Mouse (Mus musculus): Measurements from ENCODE around the gene Cyb5d1. TPM values are rescaled to one million over a fixed set of nuclear protein-coding genes. Genes with fewer than 3 reads are reported as not detected.
A peak's percentile ranks its signal among the peaks of the same experiment; 100 is the strongest.

The Cyb5d1 gene
- total RNA-seq, 1 experiment from 2014 or later = 69.7 TPM

- ATAC-seq (replicated peaks in 1 of 2; ENCODE audit: insufficient read depth in 1 of 2, low FRiP score in 2 of 2, low TSS enrichment in 1 of 2, low read depth in 1 of 2, poor library complexity in 2 of 2, severe bottlenecking in 2 of 2) = no peak
Measured at GRCm38 (mm10) chr11:69407724-69408004, 12.2 kb upstream of the Cyb5d1 start.

GRCm38 (mm10) chr11:69406867-69407723, 11.7 kb upstream of the Cyb5d1 start:
- no peak for ATAC-seq (replicated peaks in 1 of 2; ENCODE audit: insufficient read depth in 1 of 2, low FRiP score in 2 of 2, low TSS enrichment in 1 of 2, low read depth in 1 of 2, poor library complexity in 2 of 2, severe bottlenecking in 2 of 2)

DNA sequence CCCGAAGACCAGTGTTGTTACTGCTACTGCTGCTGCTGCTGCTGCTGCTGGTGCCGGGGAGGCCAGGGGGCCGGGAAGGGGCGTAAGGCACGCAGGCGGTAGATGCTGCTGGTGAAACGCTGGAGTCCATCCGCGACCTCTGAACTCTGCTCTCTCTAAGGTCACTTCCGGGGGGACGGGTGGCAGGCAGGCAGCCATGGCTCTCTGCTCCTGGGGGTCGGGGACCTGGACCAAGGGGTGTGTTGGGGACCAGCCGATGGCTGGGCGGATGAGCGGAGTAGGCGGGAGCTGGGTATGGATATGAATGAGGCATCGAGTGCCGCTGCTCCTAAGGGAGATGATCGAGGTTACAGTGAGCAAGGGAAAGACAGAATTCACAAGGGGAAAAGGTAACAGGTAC, 10.9 kb upstream of the Cyb5d1 start:
- ATAC-seq (replicated peaks in 1 of 2; ENCODE audit: insufficient read depth in 1 of 2, low FRiP score in 2 of 2, low TSS enrichment in 1 of 2, low read depth in 1 of 2, poor library complexity in 2 of 2, severe bottlenecking in 2 of 2) = no peak

DNA sequence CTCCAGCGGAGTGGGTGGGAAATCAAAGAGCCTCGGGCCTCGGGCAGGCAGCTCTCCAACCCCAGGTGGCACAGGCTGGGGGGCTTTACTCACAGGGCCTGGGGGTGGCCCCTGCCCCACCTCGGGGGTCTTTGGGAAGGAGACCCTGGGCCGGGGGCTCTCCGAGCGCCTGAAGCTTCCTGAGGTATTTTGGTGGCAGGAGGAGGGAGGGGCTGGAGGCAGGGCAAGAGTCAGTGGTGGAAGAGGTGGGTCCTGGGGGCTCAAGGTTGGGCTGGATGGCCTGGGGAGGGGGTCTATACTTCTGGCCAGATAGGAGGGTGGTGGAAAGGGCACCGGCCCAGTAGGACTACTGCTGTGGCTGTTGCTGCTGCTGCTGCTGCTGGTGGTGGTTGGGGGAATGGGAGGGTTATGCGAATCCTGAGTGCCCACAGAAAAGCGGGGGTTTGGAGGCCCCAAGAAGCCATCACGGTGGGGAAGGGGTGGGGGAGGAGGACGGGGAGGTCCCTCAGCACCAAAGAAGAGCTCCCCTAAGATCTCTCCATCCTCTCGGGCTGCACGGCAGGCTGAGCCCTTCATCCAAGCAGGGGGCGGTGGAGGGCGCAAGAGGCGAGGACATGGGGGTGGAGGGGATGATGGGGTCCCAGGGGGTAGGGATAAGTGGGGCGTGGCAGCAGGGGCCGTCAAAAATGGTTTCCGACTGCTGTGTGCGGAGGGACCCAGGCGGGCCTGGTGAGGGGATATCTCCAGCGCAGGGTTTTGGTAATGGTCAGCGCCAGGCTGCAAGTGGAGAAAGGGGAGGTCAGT, 10.2 kb upstream of the Cyb5d1 start:
- ATAC-seq (replicated peaks in 1 of 2; ENCODE audit: insufficient read depth in 1 of 2, low FRiP score in 2 of 2, low TSS enrichment in 1 of 2, low read depth in 1 of 2, poor library complexity in 2 of 2, severe bottlenecking in 2 of 2) = no peak

DNA sequence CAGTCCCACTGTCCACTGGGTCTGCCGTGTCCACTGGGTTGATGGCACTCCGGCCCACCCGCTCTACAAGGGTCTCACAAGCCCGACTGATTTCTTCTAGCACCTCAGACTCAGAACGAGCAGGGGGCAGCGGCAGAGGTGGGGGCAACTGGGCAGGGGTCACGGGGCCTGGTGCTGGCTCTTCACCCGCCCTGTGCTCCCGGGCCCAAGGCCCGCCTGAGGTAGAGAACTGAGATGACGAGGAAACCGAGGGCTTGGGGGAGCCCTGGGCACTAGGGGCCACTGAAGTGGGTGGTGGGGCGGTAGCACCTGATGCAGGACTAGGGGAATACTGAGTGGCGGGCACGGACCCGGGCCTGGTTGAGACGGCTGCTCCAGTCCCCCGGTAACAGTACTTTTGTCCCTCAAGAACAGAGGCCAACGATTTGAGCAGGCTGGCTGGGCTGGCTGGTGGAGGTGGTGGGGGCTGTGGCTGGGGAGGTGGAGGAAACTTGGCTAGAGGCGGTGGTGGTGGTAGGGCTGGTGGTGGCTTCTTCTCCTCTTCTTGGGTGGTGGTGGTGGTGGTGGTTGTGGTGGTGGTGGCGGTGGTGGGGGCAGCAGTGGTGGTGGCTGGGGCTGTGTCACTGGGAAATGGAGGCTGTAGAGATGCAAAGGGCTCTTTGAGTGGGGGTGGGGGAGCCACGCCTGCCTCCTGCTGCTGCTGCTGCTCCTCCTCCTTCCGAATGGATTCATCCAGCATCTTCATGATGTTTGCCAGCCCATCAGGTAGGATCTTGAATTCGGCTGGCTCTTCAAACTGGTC, 9.4 kb upstream of the Cyb5d1 start:
- ATAC-seq (replicated peaks in 1 of 2; ENCODE audit: insufficient read depth in 1 of 2, low FRiP score in 2 of 2, low TSS enrichment in 1 of 2, low read depth in 1 of 2, poor library complexity in 2 of 2, severe bottlenecking in 2 of 2) = no peak

DNA sequence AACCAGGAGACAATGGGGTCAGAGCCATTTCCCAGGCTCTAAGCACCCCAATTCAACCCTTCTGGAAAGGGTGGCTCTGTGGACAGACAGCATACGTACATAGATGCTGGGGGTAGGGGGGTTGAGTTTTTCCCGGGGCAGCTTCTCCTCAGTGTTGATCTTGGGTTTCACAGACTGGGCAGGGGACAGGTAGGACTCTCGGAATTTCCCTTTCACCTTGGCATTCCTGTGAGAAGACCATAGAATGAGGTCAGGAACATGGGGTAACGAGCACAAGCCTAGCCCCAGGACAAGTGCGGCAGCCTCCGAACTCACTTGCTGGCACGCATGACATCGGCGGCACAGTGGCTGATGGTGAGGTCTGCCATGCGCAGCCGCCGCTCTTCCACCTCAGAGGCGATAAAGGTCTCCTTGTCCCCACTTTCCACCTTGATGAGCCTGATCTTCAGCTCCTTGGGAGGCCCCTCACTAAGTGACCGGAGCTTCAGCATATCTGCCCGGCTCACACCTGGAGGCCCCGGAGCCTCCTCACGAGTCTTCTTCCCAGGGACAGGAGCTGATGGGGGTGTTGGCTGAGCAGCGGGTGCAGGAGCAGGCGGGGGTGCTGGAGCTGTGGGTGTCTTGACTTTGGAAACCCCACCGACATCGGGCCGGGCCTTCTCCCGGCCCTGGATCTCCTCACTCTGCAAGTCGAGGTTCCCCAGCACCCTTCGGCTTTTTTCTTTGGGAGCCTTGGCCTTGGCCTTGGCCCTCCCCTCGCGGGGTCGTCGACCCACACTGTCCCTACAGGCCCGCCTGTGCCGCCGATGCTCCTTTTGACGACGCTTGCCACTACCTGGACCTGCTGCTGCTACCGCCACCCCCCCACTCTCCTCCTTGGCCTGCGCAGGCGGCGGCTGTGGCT, 8.5 kb upstream of the Cyb5d1 start:
- ATAC-seq (replicated peaks in 1 of 2; ENCODE audit: insufficient read depth in 1 of 2, low FRiP score in 2 of 2, low TSS enrichment in 1 of 2, low read depth in 1 of 2, poor library complexity in 2 of 2, severe bottlenecking in 2 of 2) = no peak

GRCm38 (mm10) chr11:69401987-69402386, 6.6 kb upstream of the Cyb5d1 start:
- no peak for ATAC-seq (replicated peaks in 1 of 2; ENCODE audit: insufficient read depth in 1 of 2, low FRiP score in 2 of 2, low TSS enrichment in 1 of 2, low read depth in 1 of 2, poor library complexity in 2 of 2, severe bottlenecking in 2 of 2)

DNA sequence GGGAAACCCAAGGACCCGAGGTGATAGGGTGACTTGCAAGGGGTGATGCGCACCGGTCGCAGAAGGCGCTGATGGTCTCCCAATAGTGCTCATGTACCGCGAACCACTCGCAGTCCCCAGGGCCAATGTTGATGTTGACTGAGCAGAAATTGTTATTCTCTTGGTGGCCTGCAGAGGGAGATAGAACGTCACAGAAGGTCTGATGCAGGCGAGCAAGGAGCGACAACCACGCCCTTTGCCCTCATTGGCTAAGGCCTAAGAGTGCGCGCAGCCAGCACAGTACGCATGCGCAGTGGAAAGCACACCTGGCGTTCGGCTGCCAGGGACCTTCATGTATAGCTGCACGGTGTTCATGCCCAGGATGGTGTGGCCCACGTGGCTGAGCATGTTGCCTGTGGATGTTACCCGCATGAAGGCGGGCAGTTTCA, 5.8 kb upstream of the Cyb5d1 start:
- peak; percentile 76 to 87 for ATAC-seq (replicated peaks in 1 of 2; ENCODE audit: insufficient read depth in 1 of 2, low FRiP score in 2 of 2, low TSS enrichment in 1 of 2, low read depth in 1 of 2, poor library complexity in 2 of 2, severe bottlenecking in 2 of 2)

DNA sequence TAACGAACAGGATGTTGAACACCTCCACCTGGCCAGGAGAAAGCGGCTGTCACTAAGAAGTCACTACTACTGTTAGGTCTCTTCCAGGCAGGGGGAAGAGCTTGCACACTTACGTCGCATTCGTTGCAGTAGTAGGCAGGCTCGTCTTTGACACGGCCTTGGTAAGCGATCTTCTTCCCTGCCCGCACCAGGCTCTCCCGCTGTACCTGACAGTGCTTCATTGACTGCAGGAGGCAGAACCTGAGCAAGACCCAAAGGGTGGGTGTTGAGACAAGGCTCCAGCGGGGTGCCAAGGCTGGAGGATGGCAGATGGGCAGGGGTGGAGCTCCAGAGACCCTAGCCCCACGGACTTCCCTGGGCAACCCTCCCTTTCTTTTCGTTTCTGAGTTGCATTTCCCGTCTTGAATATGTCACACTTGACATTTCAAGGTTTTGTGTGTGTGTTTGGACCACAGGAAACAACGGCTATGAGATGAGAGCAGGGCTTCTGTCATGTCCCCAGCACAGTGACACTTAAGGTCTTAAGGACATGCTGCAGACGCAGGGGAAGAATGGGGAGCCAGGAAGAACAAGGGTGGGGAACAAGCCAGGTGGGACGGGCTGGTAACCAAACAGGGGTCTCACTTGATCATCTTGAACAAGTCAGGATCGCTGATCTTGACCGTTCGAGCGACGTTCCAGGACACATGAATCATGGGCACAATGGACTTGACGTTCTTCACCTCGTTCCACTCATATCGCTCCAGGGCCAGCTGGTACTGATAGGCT, 4.8 kb upstream of the Cyb5d1 start:
- ATAC-seq (replicated peaks in 1 of 2; ENCODE audit: insufficient read depth in 1 of 2, low FRiP score in 2 of 2, low TSS enrichment in 1 of 2, low read depth in 1 of 2, poor library complexity in 2 of 2, severe bottlenecking in 2 of 2) = no peak

- no peak for ATAC-seq (replicated peaks in 1 of 2; ENCODE audit: insufficient read depth in 1 of 2, low FRiP score in 2 of 2, low TSS enrichment in 1 of 2, low read depth in 1 of 2, poor library complexity in 2 of 2, severe bottlenecking in 2 of 2)
Measured at GRCm38 (mm10) chr11:69399201-69400082, 4.0 kb upstream of the Cyb5d1 start.

DNA sequence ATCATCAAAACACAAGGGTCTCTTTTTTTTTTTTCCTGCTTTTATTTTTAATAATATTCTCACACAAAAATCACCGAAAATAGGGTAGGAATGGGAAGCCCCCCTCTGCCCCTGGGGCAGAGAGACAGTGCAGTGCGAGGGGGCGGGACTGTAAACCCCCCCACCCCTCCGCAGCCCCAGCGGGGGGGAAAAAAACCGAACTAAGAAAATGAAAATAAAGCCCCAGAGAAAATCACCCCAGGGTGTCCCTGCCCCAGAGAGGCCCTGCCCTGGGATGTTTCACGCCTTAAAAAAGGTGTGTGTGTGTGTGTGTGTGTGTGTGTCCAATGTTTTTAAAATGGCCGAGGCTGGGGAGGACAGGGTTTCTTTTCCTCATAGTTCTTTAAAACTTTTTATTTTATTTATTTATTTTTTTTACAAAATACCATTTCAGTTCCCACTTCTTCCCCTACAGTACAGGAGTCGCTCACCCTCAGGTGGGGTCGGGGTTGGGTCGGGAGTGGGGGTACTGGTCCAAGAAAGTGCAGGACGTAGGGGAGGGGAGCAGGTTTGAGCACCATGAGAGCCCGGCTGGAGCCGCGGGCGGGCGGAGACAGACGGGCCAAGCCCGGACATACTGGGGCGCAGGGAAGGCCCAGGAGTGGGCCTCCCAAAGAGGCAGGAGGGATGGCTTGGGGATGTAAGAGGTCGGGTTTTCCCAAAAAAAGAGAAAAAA, 3.2 kb upstream of the Cyb5d1 start:
- no peak for ATAC-seq (replicated peaks in 1 of 2; ENCODE audit: insufficient read depth in 1 of 2, low FRiP score in 2 of 2, low TSS enrichment in 1 of 2, low read depth in 1 of 2, poor library complexity in 2 of 2, severe bottlenecking in 2 of 2)

DNA sequence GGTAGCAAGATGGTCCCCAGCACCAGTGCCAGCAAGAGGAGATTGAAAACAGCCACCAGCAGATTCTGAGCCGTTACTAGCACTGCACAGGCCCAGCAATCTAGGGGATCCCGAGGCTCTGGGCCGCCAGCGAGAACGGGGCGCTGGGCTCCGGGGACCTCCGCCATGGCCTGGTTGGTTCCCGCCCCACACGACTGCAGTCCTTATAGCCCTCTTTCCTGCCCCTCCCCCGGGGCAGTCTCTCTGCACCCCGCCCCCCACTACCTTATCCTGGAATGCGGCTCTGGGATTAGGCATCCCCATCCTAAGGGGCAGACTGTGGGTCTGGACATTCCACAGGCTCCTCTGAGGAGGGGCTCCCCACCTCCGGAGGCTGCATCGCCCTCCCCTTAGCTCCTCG, 2.6 kb upstream of the Cyb5d1 start, which contains the start of gene Tmem88:
TSS of gene Tmem88 (minus strand) at position 176 of the 400 bp plus-strand sequence.
- ATAC-seq (replicated peaks in 1 of 2; ENCODE audit: insufficient read depth in 1 of 2, low FRiP score in 2 of 2, low TSS enrichment in 1 of 2, low read depth in 1 of 2, poor library complexity in 2 of 2, severe bottlenecking in 2 of 2) = no peak

DNA sequence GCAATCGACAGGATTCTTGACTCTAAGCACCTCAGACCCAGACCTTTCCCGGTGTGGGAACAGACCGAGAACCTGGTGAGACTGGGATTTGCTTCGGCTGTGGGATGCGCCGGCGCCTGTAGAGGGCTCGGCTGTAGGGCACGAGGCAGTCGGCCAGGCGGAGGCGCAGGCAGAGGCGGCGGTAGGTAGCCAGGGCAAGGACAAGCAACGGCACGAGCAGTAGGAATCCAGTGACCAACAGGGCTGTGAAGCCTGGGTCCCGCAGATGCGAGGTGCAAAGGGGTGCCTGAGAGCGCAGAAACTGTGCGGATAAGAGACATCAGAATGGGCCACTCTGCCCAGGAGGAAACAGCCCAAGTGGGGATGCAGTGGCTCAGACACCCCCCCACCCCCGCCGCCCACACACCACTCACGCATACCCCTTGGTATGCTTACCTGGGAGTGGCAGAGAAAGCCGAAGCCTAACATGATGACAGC, 2.2 kb upstream of the Cyb5d1 start:
- no peak for ATAC-seq (replicated peaks in 1 of 2; ENCODE audit: insufficient read depth in 1 of 2, low FRiP score in 2 of 2, low TSS enrichment in 1 of 2, low read depth in 1 of 2, poor library complexity in 2 of 2, severe bottlenecking in 2 of 2)

GRCm38 (mm10) chr11:69396772-69397171, 1.3 kb upstream of the Cyb5d1 start:
- ATAC-seq (replicated peaks in 1 of 2; ENCODE audit: insufficient read depth in 1 of 2, low FRiP score in 2 of 2, low TSS enrichment in 1 of 2, low read depth in 1 of 2, poor library complexity in 2 of 2, severe bottlenecking in 2 of 2) = peak in 1 of 2 experiments; percentile 4; a peak in 1 of 4 replicates
